Comparison of ENCODE assay signal across 13 mouse cellular contexts in the genomic region with DNA sequence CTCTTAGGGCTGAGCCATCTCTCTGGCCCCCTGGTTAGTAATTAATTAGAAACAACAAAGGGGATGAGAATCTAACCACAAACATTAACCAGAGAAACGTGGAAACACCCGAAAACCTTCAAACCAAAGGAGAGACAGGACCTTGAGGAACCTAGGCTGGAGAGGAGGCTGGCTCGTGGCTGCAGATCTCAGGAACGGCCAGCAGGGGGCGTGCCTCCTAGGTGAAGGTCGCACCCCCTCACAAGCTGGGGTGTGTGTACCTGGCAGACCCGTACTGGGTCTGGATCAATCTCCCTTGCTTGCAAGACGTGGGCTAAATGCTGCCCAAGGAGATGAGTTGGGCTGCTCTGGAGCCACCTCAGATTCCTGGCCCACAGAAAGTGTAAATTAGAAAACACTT. TPM values are rescaled to one million over a fixed set of nuclear protein-coding genes. Genes with fewer than 3 reads are reported as not detected.
DNase-seq lines count a peak whose midpoint lies in the region; ATAC-seq and TF ChIP-seq lines count a peak whose summit lies in the region.
"Had no signal": no experiment of that assay in that cellular context is flagged by ENCODE, and none has a peak within 500 bp of the region (broad histone marks: within the 10 kb centered on the region; RNA-seq: fewer than 3 reads in every experiment).

No protein-coding gene starts in this region.

- no peak overlapping the region; the same call in 1 of the 2 replicates for H3K4me3 ChIP-seq in G1E (ENCODE audit: low read depth, low read length)
- peak overlapping the region; percentile 65 for H3K4me3 ChIP-seq in megakaryocyte, embryonic 14.5 days (replicated peaks)

- DNase-seq in kidney, postnatal 4 days, result peak; percentile 32 to 35
- no peak for DNase-seq in kidney, postnatal 14 days
- DNase-seq in B cell, adult 2 months, result peak; percentile 65 to 67
- DNase-seq in G1E (ENCODE audit: low spot score), result no peak
- no peak for DNase-seq in heart, postnatal 10 days
- no peak for DNase-seq in retina, embryonic 14.5 days (ENCODE audit: low spot score)
- no peak for DNase-seq in left cerebral cortex, adult 11 months (ENCODE audit: low spot score)
- DNase-seq: adrenal gland, postnatal 10 days; heart, postnatal 14 days; lung, postnatal 36 days; thymus, adult 18-20 months had no signal

- intact Hi-C loops in heart, postnatal 10 days (cut with DNase I), result no loop called here

- H3K27me3 ChIP-seq in G1E (ENCODE audit: insufficient read depth, low read length), result peaks cover 12% of the 10 kb centered on the region; the same call in 1 of the 2 replicates
- H3K27me3 ChIP-seq in megakaryocyte, embryonic 14.5 days (replicated peaks), result peaks cover 8% of the 10 kb centered on the region

- peak; percentile 67 for TF ChIP-seq CTCF in G1E (IDR thresholded peaks at IDR 0.05; ENCODE audit: low read depth, low read length)

- 0 out of 2 replicates have a peak, but pooled peaks cover 2% of the 10 kb centered on the region for H3K9me3 ChIP-seq in G1E (replicated peaks)
- H3K9me3 ChIP-seq in megakaryocyte, embryonic 14.5 days, result no peaks in the 10 kb centered on the region

- ATAC-seq in G1E (ENCODE audit: extremely low read depth, insufficient number of reproducible peaks, low FRiP score, poor library complexity, severe bottlenecking), result no peak
- ATAC-seq: forebrain, embryonic 16.5 days had no signal

- H3K36me3 ChIP-seq in G1E (replicated peaks), result no peaks in the 10 kb centered on the region
- no peaks in the 10 kb centered on the region for H3K36me3 ChIP-seq in megakaryocyte, embryonic 14.5 days (replicated peaks; ENCODE audit: low read length)

- peaks cover 14% of the 10 kb centered on the region for H3K4me1 ChIP-seq in G1E (ENCODE audit: insufficient read depth, low read depth, low read length)
- peaks cover 13% of the 10 kb centered on the region for H3K4me1 ChIP-seq in megakaryocyte, embryonic 14.5 days

RNA-seq across cellular contexts. Expression of a gene that starts 6.9 kb away (rescaled TPM):
- 2.6 and 5.5 TPM in 2 replicates for total RNA-seq in G1E (2014; fragmentation: Nextera tagmentation)
- total RNA-seq in G1E (2017), result 0.87 and 1.3 TPM in 2 replicates
- polyA plus RNA-seq in G1E (2012), result 0.62 and 0.63 TPM in 2 replicates
- polyA plus RNA-seq in megakaryocyte, embryonic 14.5 days (2012; ENCODE audit: insufficient read depth, low replicate concordance), result 1.0 and 1.7 TPM in 2 replicates
- total RNA-seq in heart, postnatal 10 days (2021), result 1 to 10 TPM; 3.2 to 3.8 TPM

RNA-seq across cellular contexts. Expression of a gene that starts 19.3 kb away (rescaled TPM):
- total RNA-seq in G1E (2014; fragmentation: Nextera tagmentation) (302 and 432 TPM in 2 replicates), G1E (2017) (62.0 and 66.2 TPM in 2 replicates)
- polyA plus RNA-seq in G1E (2012), result 13.7 and 16.5 TPM in 2 replicates
- polyA plus RNA-seq in megakaryocyte, embryonic 14.5 days (2012; ENCODE audit: insufficient read depth, low replicate concordance), result 20.9 TPM in 1 of 2 replicates, not detected in the other
- total RNA-seq in heart, postnatal 10 days (2021), result 100 to 1,000 TPM; 104 to 112 TPM

Comparison
In these comparisons a context has a peak if more than half of its experiments do, and no peak if none do; other contexts are left out.
1. DNase-seq: peak in kidney, postnatal 4 days (2 of 2) and B cell, adult 2 months (2 of 2); none in kidney, postnatal 14 days (single experiment), G1E (single experiment), heart, postnatal 10 days (0 of 2), retina, embryonic 14.5 days (single experiment) and left cerebral cortex, adult 11 months (single experiment).